Mouse (Mus musculus) ES-E14 (cell line): Measurements from ENCODE around the gene Gatb.

Experiments
- CHD2 ChIP-seq: IDR thresholded peaks from 2 replicates; pipeline ENCODE4 v1.6.1; 2014; ENCODE audit warnings: mild to moderate bottlenecking, low read depth, low read length, inconsistent platforms
- HCFC1 ChIP-seq: IDR thresholded peaks from 2 replicates; pipeline ENCODE4 v1.6.1; 2012; ENCODE audit warnings: low read length, inconsistent platforms, borderline replicate concordance; ENCODE audit not compliant: insufficient read depth
- MAFK ChIP-seq: IDR thresholded peaks from 2 replicates; pipeline ENCODE4 v1.6.1; 2014; ENCODE audit warnings: mild to moderate bottlenecking, low read depth, low read length, inconsistent platforms; ENCODE audit not compliant: insufficient read depth
- ZC3H11A ChIP-seq: IDR thresholded peaks from 2 replicates; pipeline ENCODE4 v1.6.1; 2012; ENCODE audit warnings: low read depth, mild to moderate bottlenecking, inconsistent platforms, low read length, borderline replicate concordance
- ZNF384 ChIP-seq: IDR thresholded peaks from 2 replicates; pipeline ENCODE4 v1.6.1; 2012; ENCODE audit warnings: low read depth, low read length, inconsistent platforms

GRCm38 (mm10) chr3:85583194-85583593 is 9.3 kb downstream of the Gatb start:
- TF ChIP-seq HCFC1 (no peak), ZNF384 (no peak), ZC3H11A (no peak), MAFK (no peak), CHD2 (no peak)
